Mouse (Mus musculus) limb, embryonic 11.5 days (tissue): Measurements from ENCODE around the gene Smarcc2. TPM values are rescaled to one million over a fixed set of nuclear protein-coding genes. Genes with fewer than 3 reads are reported as not detected.
"Not testable (repeated sequence)": the region's sequence is repeated elsewhere in the genome, so short reads cannot be mapped to it uniquely, and the experiment has no call there.

Experiments used
- ATAC-seq: fragments of 200-750 bp; cut with Nextera tagmentation; 2 replicates; pipeline ENCODE4 v1.8.0; 2017; ENCODE audit warnings: low read depth; ENCODE audit not compliant: insufficient number of reproducible peaks, low FRiP score, low TSS enrichment
- DNase-seq: peaks from one replicate; pipeline ENCODE4 v3.0.0-alpha.2; 2015; ENCODE audit warnings: low spot score
- H3K27ac ChIP-seq: fragments of 300-500 bp; sonication (generic); replicated peaks from 2 replicates; pipeline ENCODE4 v1.5.1; 2014; ENCODE audit warnings: low read depth, mild to moderate bottlenecking, low read length
- H3K27me3 ChIP-seq: fragments of 300-500 bp; sonication (generic); 2 replicates; pipeline ENCODE4 v1.6.1; 2014; ENCODE audit warnings: mild to moderate bottlenecking, low read length, mixed read lengths; ENCODE audit not compliant: control insufficient read depth, insufficient read depth
- H3K36me3 ChIP-seq: fragments of 300-500 bp; sonication (generic); 2 replicates; pipeline ENCODE4 v1.6.1; 2014; ENCODE audit warnings: mild to moderate bottlenecking, low read length, moderate library complexity, mixed read lengths; ENCODE audit not compliant: control insufficient read depth, insufficient read depth
- H3K4me1 ChIP-seq: fragments of 300-500 bp; sonication (generic); 2 replicates; pipeline ENCODE4 v1.6.1; 2014; ENCODE audit warnings: low read length, mixed read lengths; ENCODE audit not compliant: control insufficient read depth, insufficient read depth
- H3K4me2 ChIP-seq: fragments of 300-500 bp; sonication (generic); 2 replicates; pipeline ENCODE4 v1.6.1; 2014; ENCODE audit warnings: low read depth, mild to moderate bottlenecking, moderate library complexity; ENCODE audit not compliant: severe bottlenecking
- H3K4me3 ChIP-seq: fragments of 300-500 bp; sonication (generic); 2 replicates; pipeline ENCODE4 v1.5.1; 2014; ENCODE audit warnings: low read depth, low read length
- H3K9ac ChIP-seq: fragments of 300-500 bp; sonication (generic); 2 replicates; pipeline ENCODE4 v1.6.1; 2014; ENCODE audit warnings: mild to moderate bottlenecking, low read length
- H3K9me3 ChIP-seq: fragments of 300-500 bp; sonication (generic); 2 replicates; pipeline ENCODE4 v1.6.1; 2016; ENCODE audit warnings: low read length; ENCODE audit not compliant: control insufficient read depth
- WGBS: fragments of 180-500 bp; shearing (Covaris S2); extraction: QIAGEN DNeasy Blood & Tissue Kit; methylation state at CpG from one replicate; pipeline ENCODE4 v1.1.7; 2014; 5-methylcytosine and 5-hydroxymethylcytosine counted together
- polyA plus RNA-seq: library from polyadenylated mRNA; unstranded; fragments of >200 nt; fragmentation: Nextera tagmentation; extraction: Ambion mirVana; gene quantifications from 2 replicates; pipeline ENCODE4 v1.2.1, GENCODE M21; 2014

Gene Smarcc2
- polyA plus RNA-seq, 1 experiment from 2014 or later, result 96.5 TPM

GRCm38 (mm10) chr10:128497134-128497737, 38.2 kb downstream of the Smarcc2 start:
- Histone ChIP-seq H3K27me3 (no peaks in the 10 kb centered on the region), H3K36me3 (no peaks in the 10 kb centered on the region), H3K9ac (no peak overlapping the region), H3K4me3 (no peak overlapping the region), H3K4me2 (no peak overlapping the region), H3K27ac (no peak overlapping the region), H3K4me1 (peaks cover 8% of the 10 kb centered on the region), H3K9me3 (no peaks in the 10 kb centered on the region)
- 48% methylated on average over 6 of the region's 6 CpGs for WGBS
- ATAC-seq (no peak), DNase-seq (no peak)

DNA sequence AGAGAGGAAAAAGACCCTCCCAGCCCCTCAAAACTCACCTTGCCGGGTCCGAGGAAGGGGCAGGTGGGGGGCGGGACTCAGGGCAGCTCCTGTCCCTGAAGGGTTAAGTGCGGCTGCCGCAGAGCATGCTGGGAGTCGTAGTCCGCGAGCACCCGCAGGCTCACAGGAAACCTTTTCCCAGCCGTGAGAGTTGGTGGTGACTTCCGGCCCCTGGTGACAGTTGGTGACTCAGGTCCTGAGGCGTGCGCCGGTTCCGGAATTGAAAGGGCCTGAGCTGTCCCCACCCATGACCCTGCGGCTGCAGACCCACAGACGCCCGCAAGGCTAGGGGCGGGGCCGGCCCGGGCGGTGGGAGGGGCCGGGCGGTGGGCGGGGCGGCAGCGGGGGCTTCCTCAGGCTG, 39.5 kb downstream of the Smarcc2 start, which contains the start of gene Myl6b:
Myl6b (minus strand) TSS at position 96 of the 400 bp plus-strand sequence.
- DNase-seq (peak; percentile 96), ATAC-seq (peak; percentile 84)
- Histone ChIP-seq H3K4me1 (peaks cover 8% of the 10 kb centered on the region), H3K9ac (peak within 1 kb of the TSS; percentile 56), H3K9me3 (no peaks in the 10 kb centered on the region), H3K27ac (peak within 1 kb of the TSS; percentile 39; the same call in 1 of the 2 replicates), H3K4me2 (peak within 1 kb of the TSS; percentile 72), H3K27me3 (no peaks in the 10 kb centered on the region), H3K36me3 (no peaks in the 10 kb centered on the region), H3K4me3 (peak within 1 kb of the TSS; percentile 51)
- WGBS, result under 1% methylated on average over 26 of the region's 27 CpGs

GRCm38 (mm10) chr10:128499116-128499671, 40.1 kb downstream of the Smarcc2 start:
- peak overlapping the region; percentile 51 for H3K4me3 ChIP-seq
- 4% methylated on average over 21 of the region's 21 CpGs for WGBS
- ATAC-seq (peak; percentile 31; the same call in 1 of the 2 replicates), DNase-seq (peak; percentile 70)
- H3K27me3 ChIP-seq, result no peaks in the 10 kb centered on the region
- H3K36me3 ChIP-seq, result no peaks in the 10 kb centered on the region
- H3K27ac ChIP-seq, result peak overlapping the region; percentile 39; the same call in 1 of the 2 replicates
- peak overlapping the region; percentile 56 for H3K9ac ChIP-seq
- H3K4me2 ChIP-seq, result peak overlapping the region; percentile 72
- peaks cover 8% of the 10 kb centered on the region for H3K4me1 ChIP-seq
- H3K9me3 ChIP-seq, result no peaks in the 10 kb centered on the region

DNA sequence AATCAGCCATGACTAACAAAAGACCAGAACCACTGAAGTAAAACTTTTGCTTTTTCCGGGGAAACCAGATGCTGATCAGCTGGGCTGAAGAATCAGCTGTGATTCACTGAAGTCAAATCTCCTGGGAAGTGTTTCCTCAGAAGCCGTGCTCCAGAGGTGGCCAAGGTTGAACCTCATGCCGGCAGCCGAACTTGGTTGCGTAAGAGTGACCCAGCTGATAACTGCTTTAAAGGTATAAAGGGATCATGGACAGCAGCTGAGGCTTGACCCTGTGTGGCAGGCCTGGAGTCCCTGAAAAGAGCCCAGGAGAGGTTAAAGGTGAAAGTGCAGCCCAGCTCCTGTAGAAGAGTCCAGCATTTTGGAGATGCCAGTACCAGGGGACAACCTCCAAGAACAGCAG, 43.3 kb downstream of the Smarcc2 start:
- H3K9me3 ChIP-seq, result no peaks in the 10 kb centered on the region
- no peaks in the 10 kb centered on the region for H3K36me3 ChIP-seq
- DNase-seq (no peak), ATAC-seq (no peak)
- no peak overlapping the region for H3K27ac ChIP-seq
- no peak overlapping the region for H3K9ac ChIP-seq
- no peak overlapping the region for H3K4me2 ChIP-seq
- WGBS, result 84% methylated on average over 5 of the region's 5 CpGs
- no peaks in the 10 kb centered on the region for H3K27me3 ChIP-seq
- no peaks in the 10 kb centered on the region for H3K4me1 ChIP-seq
- H3K4me3 ChIP-seq, result no peak overlapping the region

- no peak for DNase-seq
- no peak overlapping the region for H3K9ac ChIP-seq
- WGBS, result 74% methylated on average over 8 of the region's 8 CpGs
- no peaks in the 10 kb centered on the region for H3K36me3 ChIP-seq
- H3K4me3 ChIP-seq, result no peak overlapping the region
- H3K4me2 ChIP-seq, result no peak overlapping the region
- no peak overlapping the region for H3K27ac ChIP-seq
- no peaks in the 10 kb centered on the region for H3K27me3 ChIP-seq
- no peaks in the 10 kb centered on the region for H3K9me3 ChIP-seq
- H3K4me1 ChIP-seq, result no peaks in the 10 kb centered on the region
- no peak for ATAC-seq
Measured at GRCm38 (mm10) chr10:128503532-128503931, 44.5 kb downstream of the Smarcc2 start.

DNA sequence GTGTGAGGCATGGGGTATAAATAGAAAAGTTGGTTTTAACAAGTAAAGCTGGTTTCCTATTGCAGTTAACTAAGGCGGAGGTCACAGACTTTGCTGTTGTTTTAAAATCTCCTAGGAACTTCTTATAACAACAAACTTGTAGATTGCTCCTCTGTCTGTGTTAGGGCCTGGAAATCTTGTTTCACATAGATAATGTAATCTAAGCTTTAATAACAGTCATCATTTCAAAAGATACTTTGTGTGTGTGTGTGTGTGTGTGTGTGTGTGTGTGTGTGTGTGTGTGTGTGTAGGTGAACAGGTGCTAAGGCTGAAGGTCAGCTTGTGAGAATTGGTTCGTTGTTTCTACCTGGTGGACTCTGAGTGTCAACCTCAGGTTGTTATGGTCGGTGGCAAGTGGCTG, 45.0 kb downstream of the Smarcc2 start:
- no peaks in the 10 kb centered on the region for H3K9me3 ChIP-seq
- no peaks in the 10 kb centered on the region for H3K4me1 ChIP-seq
- no peak overlapping the region for H3K9ac ChIP-seq
- H3K4me2 ChIP-seq, result no peak overlapping the region
- H3K27ac ChIP-seq, result no peak overlapping the region
- WGBS, result 87% methylated on average over 3 of the region's 3 CpGs
- no peaks in the 10 kb centered on the region for H3K27me3 ChIP-seq
- no peak for DNase-seq
- no peak for ATAC-seq
- no peak overlapping the region for H3K4me3 ChIP-seq
- H3K36me3 ChIP-seq, result no peaks in the 10 kb centered on the region

GRCm38 (mm10) chr10:128504641-128505370, 45.8 kb downstream of the Smarcc2 start:
- Histone ChIP-seq H3K36me3 (0 out of 2 replicates have a peak, but pooled peaks cover 2% of the 10 kb centered on the region), H3K4me2 (no peak overlapping the region), H3K4me3 (no peak overlapping the region), H3K4me1 (no peaks in the 10 kb centered on the region), H3K27me3 (no peaks in the 10 kb centered on the region), H3K9ac (no peak overlapping the region), H3K9me3 (no peaks in the 10 kb centered on the region), H3K27ac (no peak overlapping the region)
- DNase-seq, result no peak
- ATAC-seq, result no peak
- 77% methylated on average over 9 of the region's 9 CpGs for WGBS

DNA sequence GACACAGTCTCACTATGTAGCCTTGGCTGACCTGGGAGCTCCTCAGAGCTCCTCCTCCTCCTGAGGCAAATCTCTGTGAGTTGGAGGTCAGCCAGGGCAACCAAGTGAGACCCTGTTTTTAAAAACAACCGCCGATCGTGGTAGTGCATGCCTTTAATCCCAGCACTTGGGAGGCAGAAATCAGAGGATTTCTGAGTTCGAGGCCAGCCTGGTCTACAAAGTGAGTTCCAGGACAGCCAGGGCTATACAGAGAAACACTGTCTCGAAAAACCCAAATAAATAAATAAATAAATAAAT, 46.3 kb downstream of the Smarcc2 start:
- not testable (repeated sequence) for H3K9ac ChIP-seq, H3K4me3 ChIP-seq, H3K27ac ChIP-seq, H3K4me1 ChIP-seq, H3K4me2 ChIP-seq, H3K9me3 ChIP-seq, ATAC-seq, DNase-seq, H3K27me3 ChIP-seq, H3K36me3 ChIP-seq
- WGBS, result 91% methylated on average over 5 of the region's 5 CpGs
